13 mouse cellular contexts compared by ENCODE assay signal in genomic region chr10:6043358-6043757, GRCm38 (mm10).
"Had no signal": no experiment of that assay in that cellular context is flagged by ENCODE, and none has a peak within 500 bp of the region (broad histone marks: within the 10 kb centered on the region; RNA-seq: fewer than 3 reads in every experiment).

No protein-coding gene starts in this region.

- ATAC-seq: lung, postnatal 0 days; midbrain, embryonic 16.5 days had no signal

- H3K27me3 ChIP-seq: liver, embryonic 13.5 days; midbrain, embryonic 12.5 days had no signal

- H3K9me3 ChIP-seq: liver, embryonic 13.5 days; midbrain, embryonic 12.5 days had no signal

- H3K9ac ChIP-seq: liver, embryonic 13.5 days; midbrain, embryonic 12.5 days had no signal

- H3K27ac ChIP-seq: left cerebral cortex, adult 2 months; liver, embryonic 13.5 days; macrophage; midbrain, embryonic 12.5 days had no signal

- H3K36me3 ChIP-seq: liver, embryonic 13.5 days; midbrain, embryonic 12.5 days had no signal

- H3K4me1 ChIP-seq: liver, embryonic 13.5 days; midbrain, embryonic 12.5 days had no signal

- H3K4me2 ChIP-seq: liver, embryonic 13.5 days; midbrain, embryonic 12.5 days had no signal

- H3K4me3 ChIP-seq: left cerebral cortex, adult 2 months; liver, embryonic 13.5 days; midbrain, embryonic 12.5 days had no signal

- DNase-seq: kidney, adult 18-20 months; kidney, adult 9 months; kidney, postnatal 14 days; kidney, postnatal 4 days; layer of hippocampus, adult 9-11 months; liver, embryonic 13.5 days; thymus, adult 18-20 months; thymus, postnatal 36 days had no signal
